Mouse (Mus musculus) kidney, postnatal 0 days (tissue): ENCODE data around the gene Gss. TPM values are rescaled to one million over a fixed set of nuclear protein-coding genes. Genes with fewer than 3 reads are reported as not detected.

Experiments
- ATAC-seq: fragments of 200-750 bp; cut with Nextera tagmentation; replicated peaks from 2 replicates; pipeline ENCODE4 v1.8.0; 2017; ENCODE audit warnings: low read depth, moderate number of reproducible peaks, moderate TSS enrichment, moderate library complexity; ENCODE audit not compliant: low FRiP score
- DNase-seq: peaks from one replicate; pipeline ENCODE4 v3.0.0-alpha.2; 2016; ENCODE audit warnings: low spot score
- H3K27ac ChIP-seq: fragments of 300-500 bp; sonication (generic); 2 replicates; pipeline ENCODE4 v1.5.1; 2014; ENCODE audit warnings: mild to moderate bottlenecking
- H3K27me3 ChIP-seq: fragments of 300-500 bp; sonication (generic); 2 replicates; pipeline ENCODE4 v1.6.1; 2014; ENCODE audit warnings: low read length, mixed read lengths; ENCODE audit not compliant: insufficient read depth
- H3K36me3 ChIP-seq: fragments of 300-500 bp; sonication (generic); 2 replicates; pipeline ENCODE4 v1.6.1; 2014; ENCODE audit warnings: low read length, mixed read lengths; ENCODE audit not compliant: insufficient read depth
- H3K4me1 ChIP-seq: fragments of 300-500 bp; sonication (generic); replicated peaks from 2 replicates; pipeline ENCODE4 v1.6.1; 2014; ENCODE audit warnings: antibody characterized with exemption, low read length, mixed read lengths; ENCODE audit not compliant: insufficient read depth
- H3K4me2 ChIP-seq: fragments of 300-500 bp; sonication (generic); 2 replicates; pipeline ENCODE4 v1.6.1; 2014; ENCODE audit warnings: mild to moderate bottlenecking, low read length, moderate library complexity, mixed read lengths
- H3K4me3 ChIP-seq: fragments of 300-500 bp; sonication (generic); replicated peaks from 2 replicates; pipeline ENCODE4 v1.5.1; 2014; ENCODE audit warnings: low read depth, low read length
- H3K9ac ChIP-seq: fragments of 300-500 bp; sonication (generic); 2 replicates; pipeline ENCODE4 v1.6.1; 2014; ENCODE audit warnings: low read depth, low read length
- H3K9me3 ChIP-seq: fragments of 300-500 bp; sonication (generic); replicated peaks from 2 replicates; pipeline ENCODE4 v1.6.1; 2016; ENCODE audit warnings: low read length, inconsistent platforms, mixed read lengths
- CTCF ChIP-seq: IDR thresholded peaks from 2 replicates; pipeline ENCODE4 v1.5.1; 2016; ENCODE audit warnings: antibody characterized with exemption, low read depth, mild to moderate bottlenecking, moderate library complexity
- WGBS: fragments of 180-500 bp; shearing (Covaris S2); extraction: QIAGEN DNeasy Blood & Tissue Kit; methylation state at CpG from one replicate; pipeline ENCODE4 v1.1.7; 2014; 5-methylcytosine and 5-hydroxymethylcytosine counted together
- polyA plus RNA-seq: library from polyadenylated mRNA; unstranded; fragments of >200 nt; fragmentation: Nextera tagmentation; extraction: Ambion mirVana; gene quantifications from 2 replicates; pipeline ENCODE4 v1.2.1, GENCODE M21; 2015

Gene Gss
- polyA plus RNA-seq, 1 experiment from 2014 or later, result 114 TPM

- no peak for TF ChIP-seq CTCF
- H3K36me3 ChIP-seq, result peaks cover 56% of the 10 kb centered on the region
- H3K9ac ChIP-seq, result no peak overlapping the region
- H3K27ac ChIP-seq, result no peak overlapping the region
- H3K4me1 ChIP-seq, result peaks cover under 1% of the 10 kb centered on the region; the same call in 1 of the 2 replicates
- DNase-seq, result no peak
- H3K9me3 ChIP-seq, result no peaks in the 10 kb centered on the region
- ATAC-seq, result no peak
- H3K27me3 ChIP-seq, result peaks cover 5% of the 10 kb centered on the region; the same call in 1 of the 2 replicates
- H3K4me2 ChIP-seq, result no peak overlapping the region
- WGBS, result 86% methylated on average over 8 of the region's 8 CpGs
- no peak overlapping the region for H3K4me3 ChIP-seq
Observed at GRCm38 (mm10) chr2:155634562-155634961, 42.0 kb upstream of the Gss start.

DNA sequence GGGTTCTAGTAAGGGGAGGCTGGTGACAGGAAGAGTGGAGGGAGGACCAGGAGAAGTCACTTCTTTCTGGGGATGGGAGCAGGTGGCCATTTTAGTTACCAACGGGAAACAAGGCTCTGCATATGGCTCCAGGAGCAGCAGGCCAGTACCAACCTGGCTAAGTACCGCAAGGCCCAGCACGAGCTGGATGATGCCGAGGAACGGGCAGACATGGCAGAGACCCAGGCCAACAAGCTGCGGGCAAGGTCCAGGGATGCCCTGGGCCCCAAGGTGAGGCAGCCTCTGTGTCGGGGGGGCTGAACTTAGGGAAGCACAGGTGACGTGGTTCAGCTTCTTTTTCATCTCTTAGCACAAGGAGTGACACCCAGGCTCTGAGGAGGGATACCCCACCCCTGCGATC is 41.1 kb upstream of the Gss start:
- WGBS, result 95% methylated on average over 9 of the region's 9 CpGs
- no peak for DNase-seq
- Histone ChIP-seq H3K4me1 (peaks cover 8% of the 10 kb centered on the region), H3K36me3 (peaks cover 49% of the 10 kb centered on the region), H3K27me3 (peaks cover 5% of the 10 kb centered on the region; the same call in 1 of the 2 replicates), H3K4me2 (no peak overlapping the region), H3K4me3 (no peak overlapping the region), H3K9me3 (no peaks in the 10 kb centered on the region), H3K27ac (no peak overlapping the region), H3K9ac (no peak overlapping the region)
- no peak for TF ChIP-seq CTCF
- ATAC-seq, result no peak

DNA sequence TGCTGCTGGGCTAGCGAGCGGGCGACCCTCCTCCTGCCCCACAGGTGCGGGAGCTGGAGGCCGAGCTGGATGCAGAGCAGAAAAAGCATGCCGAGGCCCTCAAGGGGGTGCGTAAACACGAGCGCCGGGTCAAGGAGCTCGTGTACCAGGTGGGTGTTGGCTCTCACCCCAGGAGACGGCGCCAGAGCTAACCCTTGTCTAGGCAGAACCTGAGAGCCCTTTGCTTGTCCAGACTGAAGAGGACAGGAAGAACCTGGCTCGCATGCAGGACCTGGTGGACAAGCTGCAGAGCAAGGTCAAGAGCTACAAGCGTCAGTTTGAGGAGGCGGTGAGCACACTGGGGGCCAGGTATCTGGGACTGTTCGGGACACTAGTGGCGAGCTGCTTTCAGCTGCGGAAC is 40.5 kb upstream of the Gss start:
- ATAC-seq (no peak), DNase-seq (no peak)
- Histone ChIP-seq H3K4me1 (peaks cover 8% of the 10 kb centered on the region), H3K4me3 (no peak overlapping the region), H3K9ac (no peak overlapping the region), H3K27ac (no peak overlapping the region), H3K4me2 (no peak overlapping the region), H3K36me3 (peaks cover 44% of the 10 kb centered on the region), H3K27me3 (peaks cover 5% of the 10 kb centered on the region; the same call in 1 of the 2 replicates), H3K9me3 (no peaks in the 10 kb centered on the region)
- WGBS, result 70% methylated on average over 19 of the region's 19 CpGs
- TF ChIP-seq CTCF, result no peak

DNA sequence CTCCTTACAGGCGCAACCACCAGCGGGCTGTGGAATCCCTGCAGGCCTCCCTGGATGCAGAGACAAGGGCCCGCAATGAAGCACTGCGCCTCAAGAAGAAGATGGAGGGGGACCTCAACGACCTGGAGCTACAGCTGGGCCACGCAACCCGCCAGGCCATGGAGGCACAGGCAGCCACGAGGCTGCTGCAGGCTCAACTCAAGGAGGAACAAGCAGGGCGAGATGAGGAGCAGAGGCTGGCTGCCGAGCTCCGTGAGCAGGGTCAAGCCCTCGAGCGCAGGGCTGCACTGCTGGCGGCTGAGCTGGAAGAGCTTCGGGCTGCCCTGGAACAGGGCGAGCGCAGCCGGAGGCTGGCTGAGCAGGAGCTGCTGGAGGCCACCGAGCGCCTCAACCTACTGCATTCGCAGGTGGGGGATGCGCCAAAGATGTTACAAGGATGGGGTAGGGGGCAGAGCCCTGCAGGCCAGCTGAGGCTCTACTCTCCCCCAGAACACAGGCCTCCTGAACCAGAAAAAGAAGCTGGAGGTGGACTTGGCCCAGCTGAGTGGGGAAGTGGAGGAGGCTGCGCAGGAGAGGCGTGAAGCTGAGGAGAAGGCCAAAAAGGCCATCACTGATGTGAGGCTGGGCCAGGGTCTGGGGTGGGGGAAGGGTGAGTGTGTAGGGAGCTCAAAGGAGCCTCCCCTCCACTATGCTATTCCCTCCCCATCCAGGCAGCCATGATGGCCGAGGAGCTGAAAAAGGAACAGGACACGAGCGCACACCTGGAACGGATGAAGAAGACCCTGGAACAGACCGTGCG is 39.7 kb upstream of the Gss start:
- Histone ChIP-seq H3K36me3 (peaks cover 36% of the 10 kb centered on the region), H3K27ac (no peak overlapping the region), H3K9me3 (no peaks in the 10 kb centered on the region), H3K4me2 (no peak overlapping the region), H3K9ac (no peak overlapping the region), H3K27me3 (peaks cover 5% of the 10 kb centered on the region; the same call in 1 of the 2 replicates), H3K4me1 (peaks cover 8% of the 10 kb centered on the region), H3K4me3 (no peak overlapping the region)
- no peak for TF ChIP-seq CTCF
- WGBS, result 72% methylated on average over 30 of the region's 30 CpGs
- DNase-seq (no peak), ATAC-seq (no peak)

DNA sequence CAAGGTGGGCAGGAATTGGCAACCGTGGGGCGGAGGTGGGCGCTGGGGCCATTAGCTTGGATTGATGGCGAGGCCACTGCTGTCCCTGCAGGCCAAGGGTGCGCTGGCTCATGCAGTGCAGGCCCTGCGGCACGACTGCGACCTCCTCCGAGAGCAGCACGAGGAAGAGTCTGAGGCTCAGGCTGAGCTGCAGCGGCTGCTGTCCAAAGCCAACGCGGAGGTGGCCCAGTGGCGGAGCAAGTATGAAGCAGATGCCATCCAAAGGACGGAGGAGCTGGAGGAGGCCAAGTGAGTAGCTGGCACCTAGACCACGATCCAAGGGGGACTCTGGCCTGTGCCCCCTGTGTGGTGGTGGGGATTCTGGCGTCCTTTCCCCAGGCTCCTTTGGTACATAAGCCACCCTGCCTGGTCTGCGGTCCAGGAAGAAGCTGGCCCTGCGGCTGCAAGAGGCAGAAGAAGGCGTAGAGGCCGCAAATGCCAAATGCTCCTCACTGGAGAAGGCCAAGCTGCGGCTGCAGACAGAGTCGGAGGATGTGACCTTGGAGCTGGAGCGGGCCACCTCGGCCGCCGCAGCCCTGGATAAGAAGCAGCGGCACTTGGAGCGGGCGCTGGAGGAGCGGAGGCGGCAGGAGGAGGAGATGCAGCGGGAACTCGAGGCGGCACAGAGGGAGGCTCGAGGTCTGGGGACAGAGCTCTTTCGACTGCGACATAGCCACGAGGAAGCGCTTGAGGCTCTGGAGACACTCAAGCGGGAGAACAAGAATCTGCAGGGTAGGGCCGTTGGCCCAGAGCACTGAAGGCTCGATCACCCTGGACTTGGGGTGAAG is 38.2 kb upstream of the Gss start:
- TF ChIP-seq CTCF, result no peak
- Histone ChIP-seq H3K4me1 (peaks cover 8% of the 10 kb centered on the region), H3K27me3 (peaks cover 5% of the 10 kb centered on the region; the same call in 1 of the 2 replicates), H3K36me3 (peaks cover 24% of the 10 kb centered on the region), H3K4me2 (no peak overlapping the region), H3K9ac (no peak overlapping the region), H3K9me3 (no peaks in the 10 kb centered on the region), H3K4me3 (no peak overlapping the region), H3K27ac (no peak overlapping the region)
- DNase-seq (no peak), ATAC-seq (no peak)
- WGBS, result 33% methylated on average over 43 of the region's 43 CpGs

GRCm38 (mm10) chr2:155630153-155630552 is 37.5 kb upstream of the Gss start:
- no peak overlapping the region for H3K4me2 ChIP-seq
- H3K9ac ChIP-seq, result no peak overlapping the region
- WGBS, result 57% methylated on average over 20 of the region's 20 CpGs
- ATAC-seq, result no peak
- H3K27ac ChIP-seq, result no peak overlapping the region
- H3K4me1 ChIP-seq, result peaks cover 8% of the 10 kb centered on the region
- H3K9me3 ChIP-seq, result no peaks in the 10 kb centered on the region
- H3K27me3 ChIP-seq, result peaks cover 5% of the 10 kb centered on the region; the same call in 1 of the 2 replicates
- no peak for DNase-seq
- no peak overlapping the region for H3K4me3 ChIP-seq
- peaks cover 18% of the 10 kb centered on the region for H3K36me3 ChIP-seq
- TF ChIP-seq CTCF, result no peak
